15 mouse cellular contexts compared by ENCODE assay signal in genomic region chr7:96760208-96760607, GRCm38 (mm10).
"Had no signal": no experiment of that assay in that cellular context is flagged by ENCODE, and none has a peak within 500 bp of the region (broad histone marks: within the 10 kb centered on the region; RNA-seq: fewer than 3 reads in every experiment).

No protein-coding gene starts in this region.

- H3K27ac ChIP-seq: limb, embryonic 10.5 days; limb, embryonic 13.5 days; liver, embryonic 12.5 days; liver, embryonic 15.5 days; stomach, postnatal 0 days had no signal

- H3K9ac ChIP-seq: limb, embryonic 13.5 days; liver, embryonic 12.5 days; liver, embryonic 15.5 days had no signal

- H3K4me2 ChIP-seq: limb, embryonic 13.5 days; liver, embryonic 12.5 days; liver, embryonic 15.5 days; midbrain, embryonic 11.5 days had no signal

- H3K9me3 ChIP-seq: limb, embryonic 10.5 days; limb, embryonic 13.5 days; liver, embryonic 12.5 days; liver, embryonic 15.5 days had no signal

- DNase-seq: kidney, postnatal 14 days; kidney, postnatal 4 days; liver; lung, adult 18-20 months; lung, postnatal 14 days; lung, postnatal 4 days; midbrain, embryonic 14.5 days; thymus, adult 18-20 months; thymus, postnatal 36 days had no signal

- H3K36me3 ChIP-seq: liver, embryonic 12.5 days; liver, embryonic 15.5 days had no signal

- H3K4me3 ChIP-seq: limb, embryonic 10.5 days; limb, embryonic 13.5 days; liver, embryonic 12.5 days; liver, embryonic 15.5 days had no signal

- H3K4me1 ChIP-seq: liver, embryonic 15.5 days had no signal

- H3K27me3 ChIP-seq: liver, embryonic 12.5 days; liver, embryonic 15.5 days had no signal

- ATAC-seq: liver, embryonic 12.5 days had no signal
